Mouse (Mus musculus): ENCODE measurements around the gene Qser1. TPM values are rescaled to one million over a fixed set of nuclear protein-coding genes. Genes with fewer than 3 reads are reported as not detected.

Qser1 gene
- polyA plus RNA-seq, 1 experiment from 2014 or later, result 21.6 TPM

DNA sequence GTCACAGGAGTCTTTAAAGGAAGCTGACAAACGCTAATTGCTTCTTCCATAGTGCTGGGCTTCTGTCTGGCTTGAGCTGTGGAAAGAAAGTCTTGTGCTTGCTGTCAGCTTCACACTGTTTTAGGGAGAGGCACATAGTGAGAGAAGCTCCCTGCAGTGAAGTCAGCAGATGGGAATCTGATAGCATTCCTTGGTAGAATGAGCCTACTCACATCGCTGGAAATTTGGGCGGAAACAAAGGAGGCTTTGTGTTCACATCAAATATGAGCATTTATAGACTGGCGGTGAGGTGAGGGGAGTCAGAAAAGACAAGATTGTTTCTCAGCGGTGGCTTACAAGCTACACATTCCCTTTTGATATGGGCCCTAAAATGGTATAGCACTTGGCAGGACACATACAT, 35.1 kb upstream of the Qser1 start:
- 52% methylated on average over 5 of the region's 5 CpGs for WGBS
- H3K4me2 ChIP-seq (replicated peaks; ENCODE audit: low read depth, low read length), result no peak overlapping the region
- H3K27me3 ChIP-seq (ENCODE audit: control insufficient read depth, insufficient read depth, low read length), result peaks cover 4% of the 10 kb centered on the region; the same call in 1 of the 2 replicates
- H3K36me3 ChIP-seq (ENCODE audit: control insufficient read depth, insufficient read depth, low read length), result no peaks in the 10 kb centered on the region
- H3K9me3 ChIP-seq (ENCODE audit: control insufficient read depth, low read length), result no peaks in the 10 kb centered on the region
- H3K4me3 ChIP-seq (ENCODE audit: low read length), result no peak overlapping the region
- H3K27ac ChIP-seq (ENCODE audit: low read depth, low read length), result no peak overlapping the region
- ATAC-seq (ENCODE audit: low FRiP score, low TSS enrichment), result no peak
- H3K4me1 ChIP-seq (ENCODE audit: control insufficient read depth, insufficient read depth, low read length), result no peaks in the 10 kb centered on the region
- no peak overlapping the region for H3K9ac ChIP-seq (ENCODE audit: low read depth, low read length)

DNA sequence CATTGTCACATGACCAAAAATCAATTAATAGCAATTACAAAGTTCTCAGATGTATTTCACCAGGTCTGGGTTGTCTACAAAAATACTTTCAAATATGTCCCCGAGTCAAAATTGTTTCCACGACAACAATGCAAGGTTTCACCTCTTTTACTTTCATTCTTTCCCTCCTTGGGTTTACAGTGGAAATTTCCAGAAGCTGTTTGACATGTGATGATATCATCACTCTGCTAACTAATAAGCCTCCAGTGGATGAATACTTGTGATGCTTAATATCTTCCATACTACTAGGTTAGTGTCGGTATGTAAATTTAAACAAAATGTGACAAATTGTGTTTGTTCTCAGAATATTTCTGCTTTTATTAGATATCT, 33.4 kb upstream of the Qser1 start:
- Histone ChIP-seq H3K27ac (ENCODE audit: low read depth, low read length) (no peak overlapping the region), H3K9me3 (ENCODE audit: control insufficient read depth, low read length) (no peaks in the 10 kb centered on the region), H3K4me2 (replicated peaks; ENCODE audit: low read depth, low read length) (peak overlapping the region; percentile 99), H3K4me3 (ENCODE audit: low read length) (peak overlapping the region; percentile 57), H3K27me3 (ENCODE audit: control insufficient read depth, insufficient read depth, low read length) (peaks cover 4% of the 10 kb centered on the region; the same call in 1 of the 2 replicates), H3K9ac (ENCODE audit: low read depth, low read length) (peak overlapping the region; percentile 60; the same call in 1 of the 2 replicates), H3K4me1 (ENCODE audit: control insufficient read depth, insufficient read depth, low read length) (no peaks in the 10 kb centered on the region), H3K36me3 (ENCODE audit: control insufficient read depth, insufficient read depth, low read length) (no peaks in the 10 kb centered on the region)
- 67% methylated on average over 3 of the region's 3 CpGs for WGBS
- no peak for ATAC-seq (ENCODE audit: low FRiP score, low TSS enrichment)

DNA sequence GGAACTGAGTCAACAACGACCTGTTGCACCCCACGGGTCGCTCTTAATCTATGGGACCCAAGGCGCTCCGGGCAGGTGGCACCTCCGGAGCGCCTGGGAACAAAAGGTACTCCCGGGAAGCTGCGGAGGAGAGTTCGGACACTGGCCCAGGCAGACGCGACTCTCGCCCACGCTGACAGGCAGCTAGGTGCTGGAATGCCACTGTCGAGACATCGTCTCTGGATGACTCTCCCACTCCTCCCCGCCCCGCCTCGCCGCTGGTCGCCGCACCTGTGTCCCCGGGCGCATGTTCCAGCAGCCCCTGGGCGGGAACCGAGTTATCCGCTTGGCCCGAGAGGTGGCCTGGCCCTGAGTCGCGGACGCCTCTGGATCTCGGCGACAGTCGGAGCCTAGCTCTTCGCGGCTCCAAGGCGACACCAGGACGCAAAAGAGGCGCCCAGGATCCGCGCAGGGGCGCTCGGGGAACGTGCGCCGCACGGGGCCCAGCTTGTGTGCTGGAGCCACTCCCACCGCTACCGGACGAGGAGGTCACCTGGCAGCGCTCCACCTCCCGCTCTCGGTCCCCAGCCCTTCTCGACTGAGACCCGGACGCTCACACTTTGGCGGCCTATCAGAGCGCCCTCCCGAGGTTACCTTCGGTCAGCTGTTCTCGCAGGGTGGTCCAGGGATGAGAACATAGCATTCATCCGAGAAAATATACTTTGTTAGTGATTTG, 32.9 kb upstream of the Qser1 start, which contains the start of gene Prrg4:
Prrg4 (minus strand) TSS at position 601 of the 715 bp plus-strand sequence.
- ATAC-seq (ENCODE audit: low FRiP score, low TSS enrichment), result peak; percentile 82

DNA sequence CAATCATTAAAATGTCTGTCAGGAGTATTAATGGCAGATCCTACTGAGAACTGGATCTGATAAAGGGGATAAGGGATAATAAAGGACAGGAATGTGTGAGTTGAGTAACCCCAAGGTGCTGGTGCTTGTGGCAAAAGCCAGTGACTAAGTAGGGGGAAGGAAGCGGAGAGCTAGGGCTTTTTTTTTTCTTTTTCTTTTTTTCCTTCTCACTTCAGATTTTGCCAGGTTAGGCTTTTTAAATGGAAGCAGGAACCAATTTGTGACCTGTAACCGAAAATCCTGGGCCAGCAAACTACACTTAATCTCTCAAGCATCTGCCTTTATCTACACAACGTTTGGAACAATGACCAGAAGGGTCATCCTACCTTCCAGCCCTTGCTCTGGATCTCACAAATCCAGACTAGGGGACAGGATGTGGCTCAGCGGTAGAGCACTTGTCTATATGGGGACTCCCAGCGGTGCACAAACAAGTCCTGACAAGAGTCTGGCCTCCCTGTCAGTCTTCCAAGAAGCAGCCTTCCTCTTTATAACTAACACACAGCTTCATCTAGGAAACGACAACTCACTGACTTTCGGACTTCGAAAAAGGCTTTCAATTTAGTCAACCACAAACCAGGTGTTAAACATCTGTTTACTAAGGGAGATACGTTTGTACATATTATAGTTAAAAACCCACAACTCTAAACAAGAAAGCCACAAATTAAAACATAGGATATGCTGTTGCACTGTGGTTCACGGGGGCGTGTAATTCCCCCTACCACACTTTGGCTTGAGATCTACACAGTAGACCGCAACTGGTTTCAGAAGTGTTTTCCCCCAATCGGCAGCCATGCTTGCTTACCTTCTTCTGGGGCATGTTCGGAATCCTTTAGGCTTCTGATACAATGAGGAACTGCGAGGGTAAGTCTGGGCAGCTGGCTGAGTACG, 31.9 kb upstream of the Qser1 start:
- ATAC-seq (ENCODE audit: low FRiP score, low TSS enrichment), result no peak
- H3K4me3 ChIP-seq (ENCODE audit: low read length), result peak overlapping the region; percentile 57
- peak overlapping the region; percentile 99 for H3K4me2 ChIP-seq (replicated peaks; ENCODE audit: low read depth, low read length)
- H3K9me3 ChIP-seq (ENCODE audit: control insufficient read depth, low read length), result no peaks in the 10 kb centered on the region
- H3K9ac ChIP-seq (ENCODE audit: low read depth, low read length), result peak overlapping the region; percentile 60; the same call in 1 of the 2 replicates
- WGBS, result 42% methylated on average over 16 of the region's 16 CpGs
- no peaks in the 10 kb centered on the region for H3K36me3 ChIP-seq (ENCODE audit: control insufficient read depth, insufficient read depth, low read length)
- H3K27ac ChIP-seq (ENCODE audit: low read depth, low read length), result no peak overlapping the region
- H3K4me1 ChIP-seq (ENCODE audit: control insufficient read depth, insufficient read depth, low read length), result no peaks in the 10 kb centered on the region
- peaks cover 4% of the 10 kb centered on the region; the same call in 1 of the 2 replicates for H3K27me3 ChIP-seq (ENCODE audit: control insufficient read depth, insufficient read depth, low read length)

More for the DNA sequence above, 32.9 kb upstream of the Qser1 start, which contains the start of gene Prrg4:
- H3K9me3 ChIP-seq (ENCODE audit: control insufficient read depth, low read length), result no peaks in the 10 kb centered on the region
- WGBS, result under 1% methylated on average over 62 of the region's 62 CpGs
- no peaks in the 10 kb centered on the region for H3K4me1 ChIP-seq (ENCODE audit: control insufficient read depth, insufficient read depth, low read length)
- H3K36me3 ChIP-seq (ENCODE audit: control insufficient read depth, insufficient read depth, low read length), result no peaks in the 10 kb centered on the region
- H3K9ac ChIP-seq (ENCODE audit: low read depth, low read length), result peak within 1 kb of the TSS; percentile 60
- H3K4me2 ChIP-seq (replicated peaks; ENCODE audit: low read depth, low read length), result peak within 1 kb of the TSS; percentile 99
- H3K27me3 ChIP-seq (ENCODE audit: control insufficient read depth, insufficient read depth, low read length), result peaks cover 4% of the 10 kb centered on the region; the same call in 1 of the 2 replicates
- no peak within 1 kb of the TSS for H3K27ac ChIP-seq (ENCODE audit: low read depth, low read length)
- H3K4me3 ChIP-seq (ENCODE audit: low read length), result peak within 1 kb of the TSS; percentile 57

DNA sequence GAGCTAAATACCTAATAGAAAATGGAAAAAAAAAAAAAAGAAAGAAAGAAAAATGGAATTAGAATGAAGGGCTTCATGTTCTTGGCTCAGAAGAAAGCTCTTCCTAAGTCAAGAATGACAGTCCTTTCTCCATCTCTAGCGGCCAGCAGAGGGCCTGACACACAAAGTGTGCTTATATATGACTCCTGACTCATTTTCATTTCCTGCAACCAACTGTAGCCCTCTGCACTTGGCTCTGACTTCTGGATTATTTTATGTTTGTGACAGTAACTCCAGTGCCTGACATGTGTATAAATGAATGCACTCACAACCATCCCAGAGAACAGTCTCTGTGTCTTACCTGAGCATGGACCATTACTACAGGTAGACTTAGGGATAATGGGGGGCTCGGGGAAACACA, 31.1 kb upstream of the Qser1 start:
- H3K4me3 ChIP-seq (ENCODE audit: low read length), result no peak overlapping the region
- H3K4me2 ChIP-seq (replicated peaks; ENCODE audit: low read depth, low read length), result no peak overlapping the region
- no peak overlapping the region for H3K27ac ChIP-seq (ENCODE audit: low read depth, low read length)
- peaks cover 4% of the 10 kb centered on the region; the same call in 1 of the 2 replicates for H3K27me3 ChIP-seq (ENCODE audit: control insufficient read depth, insufficient read depth, low read length)
- WGBS, result 50% methylated on average over 2 of the region's 2 CpGs
- no peaks in the 10 kb centered on the region for H3K36me3 ChIP-seq (ENCODE audit: control insufficient read depth, insufficient read depth, low read length)
- no peaks in the 10 kb centered on the region for H3K9me3 ChIP-seq (ENCODE audit: control insufficient read depth, low read length)
- no peak overlapping the region for H3K9ac ChIP-seq (ENCODE audit: low read depth, low read length)
- ATAC-seq (ENCODE audit: low FRiP score, low TSS enrichment), result no peak
- H3K4me1 ChIP-seq (ENCODE audit: control insufficient read depth, insufficient read depth, low read length), result no peaks in the 10 kb centered on the region

DNA sequence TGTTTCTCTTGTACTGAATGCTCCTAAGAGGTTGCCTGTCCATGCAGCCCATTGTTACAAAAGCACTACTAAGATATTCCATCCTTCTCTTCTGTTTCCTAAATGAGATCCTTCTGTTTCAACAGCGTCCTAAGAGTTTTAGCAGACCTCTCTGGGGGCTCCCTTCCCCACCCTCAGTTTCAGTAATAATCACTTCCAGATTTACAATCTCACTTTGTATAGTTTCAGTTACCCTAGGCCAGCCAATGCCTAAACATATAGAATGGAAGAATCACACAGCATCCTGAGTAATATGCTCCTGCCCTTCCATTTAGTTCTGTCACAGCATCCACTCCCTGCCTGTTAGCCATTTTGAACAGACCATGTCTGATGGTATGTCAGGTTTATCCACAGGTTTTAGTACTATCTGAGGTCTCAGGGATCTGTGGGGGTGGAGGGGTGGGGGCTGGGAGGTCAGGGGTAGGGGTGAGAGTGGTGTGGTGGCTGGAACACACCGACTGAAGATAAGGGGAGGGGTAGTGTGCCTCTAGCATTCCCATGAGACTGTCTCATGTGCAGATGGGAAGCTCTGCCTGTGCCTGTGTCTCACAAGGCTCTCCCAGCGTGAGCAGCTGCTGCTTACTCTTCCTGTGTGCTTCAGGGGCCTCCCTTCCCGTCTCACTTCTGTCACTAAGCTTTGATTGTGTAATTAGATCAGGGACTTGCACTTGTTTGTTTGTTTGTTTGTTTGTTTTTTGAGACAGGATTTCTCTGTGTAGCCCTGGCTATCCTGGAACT, 30.3 kb upstream of the Qser1 start:
- 49% methylated on average over 4 of the region's 4 CpGs for WGBS
- no peak overlapping the region for H3K27ac ChIP-seq (ENCODE audit: low read depth, low read length)
- H3K4me2 ChIP-seq (replicated peaks; ENCODE audit: low read depth, low read length), result no peak overlapping the region

DNA sequence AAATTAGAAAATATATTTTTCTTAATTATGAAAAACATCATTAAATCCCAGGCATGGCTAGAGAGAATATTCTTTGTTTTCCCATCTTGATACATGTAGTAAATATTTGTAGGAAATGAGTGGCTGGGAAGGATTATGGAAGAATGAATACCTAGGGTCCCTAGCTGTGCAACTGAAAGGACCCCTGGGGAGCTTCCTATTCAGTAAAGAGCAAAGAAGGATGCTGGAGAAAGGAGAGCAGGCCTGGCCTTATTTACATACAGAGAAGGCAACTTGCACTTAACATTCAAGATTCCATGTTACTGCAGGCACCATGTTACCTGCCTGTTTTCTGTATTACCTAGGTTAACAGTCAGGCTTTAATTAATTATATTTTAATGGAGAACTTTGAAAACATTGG, 26.0 kb upstream of the Qser1 start:
- Histone ChIP-seq H3K4me2 (replicated peaks; ENCODE audit: low read depth, low read length) (no peak overlapping the region), H3K4me1 (ENCODE audit: control insufficient read depth, insufficient read depth, low read length) (no peaks in the 10 kb centered on the region), H3K27me3 (ENCODE audit: control insufficient read depth, insufficient read depth, low read length) (no peaks in the 10 kb centered on the region), H3K9me3 (ENCODE audit: control insufficient read depth, low read length) (no peaks in the 10 kb centered on the region; the same call in 1 of the 2 replicates), H3K4me3 (ENCODE audit: low read length) (no peak overlapping the region), H3K36me3 (ENCODE audit: control insufficient read depth, insufficient read depth, low read length) (no peaks in the 10 kb centered on the region), H3K9ac (ENCODE audit: low read depth, low read length) (no peak overlapping the region), H3K27ac (ENCODE audit: low read depth, low read length) (no peak overlapping the region)
- ATAC-seq (ENCODE audit: low FRiP score, low TSS enrichment), result no peak

More for the DNA sequence above, 30.3 kb upstream of the Qser1 start:
- Histone ChIP-seq H3K4me1 (ENCODE audit: control insufficient read depth, insufficient read depth, low read length) (no peaks in the 10 kb centered on the region), H3K4me3 (ENCODE audit: low read length) (no peak overlapping the region), H3K36me3 (ENCODE audit: control insufficient read depth, insufficient read depth, low read length) (no peaks in the 10 kb centered on the region), H3K9me3 (ENCODE audit: control insufficient read depth, low read length) (no peaks in the 10 kb centered on the region), H3K9ac (ENCODE audit: low read depth, low read length) (no peak overlapping the region), H3K27me3 (ENCODE audit: control insufficient read depth, insufficient read depth, low read length) (peaks cover 4% of the 10 kb centered on the region; the same call in 1 of the 2 replicates)
- ATAC-seq (ENCODE audit: low FRiP score, low TSS enrichment), result no peak

DNA sequence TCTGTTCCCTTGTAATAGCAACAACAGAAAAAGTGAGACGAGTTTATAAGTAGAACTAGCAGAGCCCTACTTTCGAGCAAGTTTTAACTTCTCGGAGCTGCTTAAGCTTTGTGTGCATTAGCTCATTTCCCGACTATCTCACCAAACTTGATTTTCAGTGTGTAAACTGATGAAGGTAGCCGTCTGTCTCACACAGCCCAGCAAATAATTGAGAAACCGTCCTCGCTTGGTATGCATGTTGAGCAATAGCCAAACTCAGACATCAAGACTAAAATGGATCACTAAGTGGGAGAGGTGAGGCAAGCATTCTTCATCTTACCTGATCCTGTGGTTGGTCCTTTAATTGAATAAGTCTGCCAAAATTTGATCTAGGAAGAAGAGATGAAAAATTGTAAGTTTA, 25.2 kb upstream of the Qser1 start:
- WGBS, result 86% methylated on average over 7 of the region's 7 CpGs
- H3K4me2 ChIP-seq (replicated peaks; ENCODE audit: low read depth, low read length), result no peak overlapping the region
- H3K4me1 ChIP-seq (ENCODE audit: control insufficient read depth, insufficient read depth, low read length), result no peaks in the 10 kb centered on the region
- no peaks in the 10 kb centered on the region; the same call in 1 of the 2 replicates for H3K9me3 ChIP-seq (ENCODE audit: control insufficient read depth, low read length)
- H3K9ac ChIP-seq (ENCODE audit: low read depth, low read length), result no peak overlapping the region
- H3K36me3 ChIP-seq (ENCODE audit: control insufficient read depth, insufficient read depth, low read length), result no peaks in the 10 kb centered on the region
- H3K27me3 ChIP-seq (ENCODE audit: control insufficient read depth, insufficient read depth, low read length), result no peaks in the 10 kb centered on the region
- no peak for ATAC-seq (ENCODE audit: low FRiP score, low TSS enrichment)
- H3K4me3 ChIP-seq (ENCODE audit: low read length), result no peak overlapping the region
- H3K27ac ChIP-seq (ENCODE audit: low read depth, low read length), result no peak overlapping the region
